Mouse (Mus musculus) neural tube, embryonic 14.5 days (tissue): ENCODE results near the gene Aacs. TPM values are rescaled to one million over a fixed set of nuclear protein-coding genes. Genes with fewer than 3 reads are reported as not detected.

Experiments
- ATAC-seq: fragments of 200-750 bp; cut with Nextera tagmentation; 2 replicates; pipeline ENCODE4 v1.8.0; 2017; ENCODE audit warnings: low read depth, mild to moderate bottlenecking, moderate TSS enrichment, moderate library complexity
- H3K27ac ChIP-seq: fragments of 300-500 bp; sonication (generic); 2 replicates; pipeline ENCODE4 v1.5.1; 2014; ENCODE audit warnings: low read depth, mild to moderate bottlenecking, control low read depth, low read length, moderate library complexity, mixed read lengths
- H3K27me3 ChIP-seq: fragments of 300-500 bp; sonication (generic); 2 replicates; pipeline ENCODE4 v1.6.1; 2014; ENCODE audit warnings: low read length; ENCODE audit not compliant: control insufficient read depth, insufficient read depth
- H3K36me3 ChIP-seq: fragments of 300-500 bp; sonication (generic); 2 replicates; pipeline ENCODE4 v1.6.1; 2014; ENCODE audit warnings: low read length, mixed read lengths; ENCODE audit not compliant: control insufficient read depth, insufficient read depth
- H3K4me1 ChIP-seq: fragments of 300-500 bp; sonication (generic); 2 replicates; pipeline ENCODE4 v1.6.1; 2014; ENCODE audit warnings: low read length; ENCODE audit not compliant: control insufficient read depth, insufficient read depth
- H3K4me2 ChIP-seq: fragments of 300-500 bp; sonication (generic); 2 replicates; pipeline ENCODE4 v1.6.1; 2014; ENCODE audit warnings: mild to moderate bottlenecking, low read depth, low read length, control low read depth
- H3K4me3 ChIP-seq: fragments of 300-500 bp; sonication (generic); 2 replicates; pipeline ENCODE4 v1.5.1; 2014; ENCODE audit warnings: low read depth, low read length, control low read depth, mixed read lengths
- H3K9ac ChIP-seq: fragments of 300-500 bp; sonication (generic); replicated peaks from 2 replicates; pipeline ENCODE4 v1.6.1; 2014; ENCODE audit warnings: low read depth, mild to moderate bottlenecking, control low read depth, low read length, mixed read lengths
- H3K9me3 ChIP-seq: fragments of 300-500 bp; sonication (generic); 2 replicates; pipeline ENCODE4 v1.6.1; 2016; ENCODE audit warnings: low read length; ENCODE audit not compliant: control insufficient read depth
- WGBS: fragments of 180-500 bp; shearing (Covaris S2); extraction: QIAGEN DNeasy Blood & Tissue Kit; methylation state at CpG from one replicate; pipeline ENCODE4 v1.1.7; 2014; 5-methylcytosine and 5-hydroxymethylcytosine counted together
- polyA plus RNA-seq: library from polyadenylated mRNA; unstranded; fragments of >200 nt; fragmentation: Nextera tagmentation; extraction: Ambion mirVana; gene quantifications from 2 replicates; pipeline ENCODE4 v1.2.1, GENCODE M21; 2014

Aacs gene
- polyA plus RNA-seq, 1 experiment from 2014 or later: 78.9 TPM

GRCm38 (mm10) chr5:125443335-125443734, 32.3 kb upstream of the Aacs start:
- Histone ChIP-seq H3K36me3 (no peaks in the 10 kb centered on the region), H3K4me3 (no peak overlapping the region), H3K27ac (no peak overlapping the region), H3K9me3 (no peaks in the 10 kb centered on the region), H3K27me3 (no peaks in the 10 kb centered on the region), H3K4me1 (peaks cover 15% of the 10 kb centered on the region), H3K4me2 (no peak overlapping the region), H3K9ac (no peak overlapping the region)
- ATAC-seq: no peak
- 92% methylated on average over 5 of the region's 5 CpGs for WGBS

GRCm38 (mm10) chr5:125443915-125444314, 31.7 kb upstream of the Aacs start:
- H3K36me3 ChIP-seq: no peaks in the 10 kb centered on the region
- no peaks in the 10 kb centered on the region for H3K9me3 ChIP-seq
- ATAC-seq: no peak
- no peak overlapping the region for H3K27ac ChIP-seq
- no peak overlapping the region for H3K9ac ChIP-seq
- H3K4me3 ChIP-seq: no peak overlapping the region
- no peak overlapping the region for H3K4me2 ChIP-seq
- 84% methylated on average over 3 of the region's 3 CpGs for whole genome bisulfite sequencing
- peaks cover 15% of the 10 kb centered on the region for H3K4me1 ChIP-seq
- no peaks in the 10 kb centered on the region for H3K27me3 ChIP-seq

- no peak overlapping the region for H3K9ac ChIP-seq
- no peak overlapping the region for H3K27ac ChIP-seq
- no peak overlapping the region for H3K4me2 ChIP-seq
- H3K36me3 ChIP-seq: no peaks in the 10 kb centered on the region
- no peak for ATAC-seq
- H3K4me3 ChIP-seq: no peak overlapping the region
- H3K27me3 ChIP-seq: no peaks in the 10 kb centered on the region
- WGBS: 86% methylated on average over 4 of the region's 4 CpGs
- H3K9me3 ChIP-seq: no peaks in the 10 kb centered on the region
- H3K4me1 ChIP-seq: peaks cover 15% of the 10 kb centered on the region
Observed at GRCm38 (mm10) chr5:125444554-125444953, 31.1 kb upstream of the Aacs start.

- H3K4me1 ChIP-seq: peaks cover 10% of the 10 kb centered on the region
- H3K27me3 ChIP-seq: no peaks in the 10 kb centered on the region
- no peak overlapping the region for H3K9ac ChIP-seq
- H3K36me3 ChIP-seq: no peaks in the 10 kb centered on the region
- H3K9me3 ChIP-seq: no peaks in the 10 kb centered on the region
- ATAC-seq: no peak
- no peak overlapping the region for H3K4me3 ChIP-seq
- no peak overlapping the region for H3K27ac ChIP-seq
- WGBS: 69% methylated on average over 7 of the region's 7 CpGs
- no peak overlapping the region for H3K4me2 ChIP-seq
Observed at GRCm38 (mm10) chr5:125446344-125446743, 29.3 kb upstream of the Aacs start.

- Histone ChIP-seq H3K27me3 (no peaks in the 10 kb centered on the region), H3K9me3 (no peaks in the 10 kb centered on the region), H3K4me2 (no peak overlapping the region), H3K9ac (no peak overlapping the region), H3K4me1 (peaks cover under 1% of the 10 kb centered on the region; the same call in 1 of the 2 replicates), H3K27ac (no peak overlapping the region), H3K36me3 (peaks cover 4% of the 10 kb centered on the region; the same call in 1 of the 2 replicates), H3K4me3 (no peak overlapping the region)
- WGBS: 75% methylated on average over 3 of the region's 3 CpGs
- no peak for ATAC-seq
Observed at GRCm38 (mm10) chr5:125448026-125448425, 27.6 kb upstream of the Aacs start.

- no peak overlapping the region for H3K4me3 ChIP-seq
- no peak overlapping the region for H3K4me2 ChIP-seq
- no peaks in the 10 kb centered on the region for H3K4me1 ChIP-seq
- no peak for ATAC-seq
- no peak overlapping the region for H3K9ac ChIP-seq
- peaks cover 4% of the 10 kb centered on the region; the same call in 1 of the 2 replicates for H3K36me3 ChIP-seq
- WGBS: 97% methylated on average over 4 of the region's 4 CpGs
- H3K9me3 ChIP-seq: no peaks in the 10 kb centered on the region
- H3K27ac ChIP-seq: no peak overlapping the region
- H3K27me3 ChIP-seq: no peaks in the 10 kb centered on the region
Observed at GRCm38 (mm10) chr5:125448631-125449030, 27.0 kb upstream of the Aacs start.

GRCm38 (mm10) chr5:125449306-125449705, 26.3 kb upstream of the Aacs start:
- no peak overlapping the region for H3K4me3 ChIP-seq
- H3K27me3 ChIP-seq: no peaks in the 10 kb centered on the region
- H3K9ac ChIP-seq: no peak overlapping the region
- no peaks in the 10 kb centered on the region for H3K4me1 ChIP-seq
- H3K4me2 ChIP-seq: no peak overlapping the region
- WGBS: 86% methylated on average over 5 of the region's 5 CpGs
- no peaks in the 10 kb centered on the region for H3K9me3 ChIP-seq
- ATAC-seq: no peak
- H3K36me3 ChIP-seq: peaks cover 6% of the 10 kb centered on the region; the same call in 1 of the 2 replicates
- H3K27ac ChIP-seq: no peak overlapping the region

GRCm38 (mm10) chr5:125452573-125452972, 23.0 kb upstream of the Aacs start:
- 92% methylated on average over 9 of the region's 9 CpGs for WGBS
- H3K9ac ChIP-seq: no peak overlapping the region

GRCm38 (mm10) chr5:125456100-125456499, 19.5 kb upstream of the Aacs start:
- Histone ChIP-seq H3K9me3 (no peaks in the 10 kb centered on the region), H3K27me3 (no peaks in the 10 kb centered on the region), H3K4me1 (no peaks in the 10 kb centered on the region), H3K4me2 (no peak overlapping the region), H3K36me3 (peaks cover 10% of the 10 kb centered on the region; the same call in 1 of the 2 replicates), H3K9ac (no peak overlapping the region), H3K27ac (no peak overlapping the region), H3K4me3 (no peak overlapping the region)
- no peak for ATAC-seq
- 94% methylated on average over 6 of the region's 6 CpGs for WGBS

More at GRCm38 (mm10) chr5:125452573-125452972, 23.0 kb upstream of the Aacs start:
- H3K4me3 ChIP-seq: no peak overlapping the region
- H3K9me3 ChIP-seq: no peaks in the 10 kb centered on the region
- H3K36me3 ChIP-seq: peaks cover 10% of the 10 kb centered on the region; the same call in 1 of the 2 replicates
- no peak overlapping the region for H3K4me2 ChIP-seq
- no peaks in the 10 kb centered on the region for H3K27me3 ChIP-seq
- no peak for ATAC-seq
- H3K27ac ChIP-seq: no peak overlapping the region
- no peaks in the 10 kb centered on the region for H3K4me1 ChIP-seq
